Mouse (Mus musculus) forebrain, embryonic 11.5 days (tissue): Measurements from ENCODE around the gene Tlcd2. TPM values are rescaled to one million over a fixed set of nuclear protein-coding genes. Genes with fewer than 3 reads are reported as not detected.

Experiments used
- ATAC-seq: fragments of 200-750 bp; cut with Nextera tagmentation; replicated peaks from 2 replicates; pipeline ENCODE4 v1.8.0; 2017; ENCODE audit warnings: moderate TSS enrichment; ENCODE audit not compliant: low FRiP score
- DNase-seq: peaks from one replicate; pipeline ENCODE4 v3.0.0-alpha.2; 2017; ENCODE audit warnings: low spot score
- H3K27ac ChIP-seq: fragments of 300-500 bp; sonication (generic); 2 replicates; pipeline ENCODE4 v1.5.1; 2014; ENCODE audit warnings: low read depth, low read length
- H3K27me3 ChIP-seq: fragments of 300-500 bp; sonication (generic); 2 replicates; pipeline ENCODE4 v1.6.1; 2014; ENCODE audit warnings: mild to moderate bottlenecking, low read length, mixed read lengths; ENCODE audit not compliant: control insufficient read depth, insufficient read depth
- H3K36me3 ChIP-seq: fragments of 300-500 bp; sonication (generic); 2 replicates; pipeline ENCODE4 v1.6.1; 2014; ENCODE audit warnings: mild to moderate bottlenecking, low read length, moderate library complexity, mixed read lengths; ENCODE audit not compliant: control insufficient read depth, insufficient read depth
- H3K4me1 ChIP-seq: fragments of 300-500 bp; sonication (generic); replicated peaks from 2 replicates; pipeline ENCODE4 v1.6.1; 2014; ENCODE audit warnings: low read length, mixed read lengths; ENCODE audit not compliant: control insufficient read depth, insufficient read depth
- H3K4me2 ChIP-seq: fragments of 300-500 bp; sonication (generic); 2 replicates; pipeline ENCODE4 v1.6.1; 2014; ENCODE audit warnings: low read depth, mild to moderate bottlenecking, low read length, moderate library complexity, mixed read lengths; ENCODE audit not compliant: severe bottlenecking
- H3K4me3 ChIP-seq: fragments of 300-500 bp; sonication (generic); 2 replicates; pipeline ENCODE4 v1.5.1; 2014; ENCODE audit warnings: low read depth, low read length
- H3K9ac ChIP-seq: fragments of 300-500 bp; sonication (generic); 2 replicates; pipeline ENCODE4 v1.6.1; 2014; ENCODE audit warnings: low read length
- H3K9me3 ChIP-seq: fragments of 300-500 bp; sonication (generic); 2 replicates; pipeline ENCODE4 v1.6.1; 2016; ENCODE audit warnings: low read length, mixed read lengths; ENCODE audit not compliant: control insufficient read depth
- WGBS: fragments of 180-500 bp; shearing (Covaris S2); extraction: QIAGEN DNeasy Blood & Tissue Kit; methylation state at CpG from one replicate; pipeline ENCODE4 v1.1.7; 2014; 5-methylcytosine and 5-hydroxymethylcytosine counted together
- polyA plus RNA-seq: library from polyadenylated mRNA; unstranded; fragments of >200 nt; fragmentation: Nextera tagmentation; extraction: Ambion mirVana; gene quantifications from 2 replicates; pipeline ENCODE4 v1.2.1, GENCODE M21; 2014

The Tlcd2 gene
- polyA plus RNA-seq, 1 experiment from 2014 or later, result 9.5 TPM

DNA sequence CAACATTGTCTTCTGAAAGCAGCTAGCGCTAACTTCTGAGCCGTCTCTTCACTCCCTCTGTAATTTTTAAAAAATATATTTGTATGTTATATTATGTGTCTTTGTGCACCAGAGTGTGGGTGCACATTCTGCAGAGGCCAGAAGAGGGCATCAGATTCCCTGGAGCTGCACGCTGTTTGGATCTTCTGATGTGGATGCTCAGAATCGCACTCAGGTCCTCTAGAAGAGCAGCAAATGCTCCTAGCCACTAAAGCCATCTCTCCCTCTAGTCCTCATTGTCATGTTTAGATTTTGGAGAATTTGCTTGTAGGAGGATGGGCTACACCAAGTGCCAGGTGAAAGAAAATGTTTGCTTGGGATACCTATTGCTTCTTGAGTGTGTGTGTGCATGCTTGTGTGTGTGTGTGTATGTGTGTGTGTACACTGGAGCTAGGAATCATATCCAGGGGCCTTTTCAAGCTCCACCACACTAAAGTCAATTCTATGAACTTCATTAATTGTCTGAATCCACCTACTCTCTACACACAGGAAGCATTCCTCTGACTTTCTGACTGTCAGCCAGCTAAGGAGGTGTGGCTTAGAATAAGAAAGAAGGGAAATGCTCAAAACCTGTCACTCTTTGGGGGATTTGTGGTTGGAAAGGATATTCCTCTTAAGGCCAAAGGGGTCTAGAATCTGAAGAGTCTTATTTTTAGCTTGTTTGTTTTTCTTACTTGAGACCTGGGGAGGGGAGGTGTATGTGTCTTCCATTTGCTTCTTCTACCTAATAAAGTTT, 5.4 kb downstream of the Tlcd2 start:
- no peak overlapping the region for H3K27ac ChIP-seq
- no peaks in the 10 kb centered on the region for H3K27me3 ChIP-seq
- no peaks in the 10 kb centered on the region for H3K9me3 ChIP-seq
- H3K4me3 ChIP-seq, result no peak overlapping the region
- peaks cover 14% of the 10 kb centered on the region for H3K4me1 ChIP-seq
- DNase-seq (no peak), ATAC-seq (no peak)
- no peak overlapping the region for H3K9ac ChIP-seq
- over 99% methylated on average over 4 of the region's 4 CpGs for WGBS
- H3K4me2 ChIP-seq, result no peak overlapping the region
- H3K36me3 ChIP-seq, result no peaks in the 10 kb centered on the region

DNA sequence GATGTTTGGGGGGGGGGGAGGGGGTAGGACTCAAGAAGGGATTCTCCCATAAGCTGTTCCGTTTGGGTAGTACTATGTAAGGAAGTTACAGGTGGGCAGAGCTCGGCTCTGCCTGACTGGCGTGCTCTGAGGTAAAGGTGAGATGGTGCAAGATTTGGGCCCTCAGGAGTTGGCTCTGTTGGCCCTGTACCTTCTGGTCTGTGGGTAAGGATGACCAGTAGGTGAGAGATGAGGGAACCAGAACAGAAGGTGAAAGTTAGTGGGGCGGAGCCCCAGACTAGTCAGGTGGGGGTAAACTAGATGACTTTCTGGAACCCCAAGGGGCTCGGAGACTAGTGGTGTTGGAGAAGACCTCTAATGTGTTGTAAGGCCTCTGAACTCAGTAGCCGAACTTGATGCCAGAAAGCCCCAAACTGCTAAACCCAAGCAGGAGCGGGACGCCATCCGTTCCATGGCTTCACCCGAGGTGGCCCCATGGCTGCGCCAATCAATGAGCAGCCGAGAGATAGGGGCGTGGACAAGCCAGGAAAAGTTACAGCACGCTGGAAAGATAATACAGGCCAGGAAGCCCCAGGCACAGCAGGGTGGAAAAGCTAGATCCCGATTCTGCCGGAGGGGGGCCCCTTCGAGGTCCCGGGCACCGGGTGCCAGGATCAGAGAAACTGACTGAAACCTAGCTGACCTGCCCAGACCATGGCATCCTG, 6.1 kb downstream of the Tlcd2 start:
- peak overlapping the region; percentile 65 for H3K4me2 ChIP-seq
- DNase-seq (peak; percentile 64), ATAC-seq (peak; percentile 51; the same call in 1 of the 2 replicates)
- peak overlapping the region; percentile 55 for H3K9ac ChIP-seq
- H3K4me1 ChIP-seq, result peaks cover 7% of the 10 kb centered on the region; the same call in 1 of the 2 replicates
- H3K36me3 ChIP-seq, result no peaks in the 10 kb centered on the region
- H3K27me3 ChIP-seq, result no peaks in the 10 kb centered on the region
- no peaks in the 10 kb centered on the region for H3K9me3 ChIP-seq
- peak overlapping the region; percentile 25 for H3K4me3 ChIP-seq
- WGBS, result 19% methylated on average over 19 of the region's 19 CpGs
- no peak overlapping the region for H3K27ac ChIP-seq

DNA sequence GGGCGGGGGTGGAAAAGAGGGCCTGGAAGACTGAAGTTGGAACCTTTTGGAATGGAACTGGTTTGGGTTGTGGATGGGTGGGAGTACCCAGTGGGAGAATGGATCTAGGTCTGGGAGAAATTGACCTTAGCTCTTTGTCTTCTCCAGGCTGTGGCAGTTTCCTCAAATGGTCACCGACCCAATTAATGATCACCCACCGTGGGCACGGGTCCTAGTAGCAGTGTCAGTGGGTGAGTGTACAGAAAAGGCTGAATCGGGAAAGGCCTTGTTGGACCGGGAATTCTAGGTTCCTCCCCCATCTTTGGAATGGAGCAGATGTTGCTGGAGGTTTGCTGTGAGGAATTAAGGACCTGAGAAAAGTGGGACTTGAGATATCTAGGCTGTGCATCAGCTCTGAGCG, 6.9 kb downstream of the Tlcd2 start:
- no peak overlapping the region for H3K27ac ChIP-seq

DNA sequence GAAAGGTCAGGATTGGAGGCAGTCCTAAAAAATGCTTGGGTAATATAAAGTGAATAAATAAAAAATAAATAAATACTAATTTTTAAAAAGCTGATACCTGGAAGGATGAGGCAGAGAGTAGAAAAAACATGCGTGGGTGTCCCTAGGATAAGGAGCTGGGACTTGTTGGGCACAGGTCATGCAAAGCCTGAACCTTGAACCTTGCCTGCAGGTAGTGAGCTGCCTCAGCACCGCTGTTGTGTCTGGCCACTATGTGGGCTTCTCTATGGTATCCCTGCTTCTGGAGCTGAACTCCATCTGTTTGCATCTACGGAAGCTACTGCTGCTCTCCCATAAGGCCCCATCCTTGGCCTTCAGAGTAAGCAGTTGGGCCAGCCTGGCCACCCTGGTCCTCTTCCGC, 7.7 kb downstream of the Tlcd2 start:
- no peaks in the 10 kb centered on the region for H3K36me3 ChIP-seq
- 0 out of 2 replicates have a peak, but pooled peaks cover 2% of the 10 kb centered on the region for H3K4me1 ChIP-seq
- H3K4me3 ChIP-seq, result no peak overlapping the region
- WGBS, result 89% methylated on average over 4 of the region's 4 CpGs
- no peak for DNase-seq
- H3K9ac ChIP-seq, result no peak overlapping the region
- no peaks in the 10 kb centered on the region for H3K27me3 ChIP-seq
- H3K9me3 ChIP-seq, result no peaks in the 10 kb centered on the region
- H3K27ac ChIP-seq, result no peak overlapping the region
- no peak overlapping the region for H3K4me2 ChIP-seq
- no peak for ATAC-seq

More for the DNA sequence above, 6.9 kb downstream of the Tlcd2 start:
- no peak for ATAC-seq
- Histone ChIP-seq H3K36me3 (no peaks in the 10 kb centered on the region), H3K4me2 (peak overlapping the region; percentile 65), H3K9me3 (no peaks in the 10 kb centered on the region), H3K4me3 (peak overlapping the region; percentile 25), H3K9ac (peak overlapping the region; percentile 55; the same call in 1 of the 2 replicates), H3K27me3 (no peaks in the 10 kb centered on the region), H3K4me1 (0 out of 2 replicates have a peak, but pooled peaks cover 2% of the 10 kb centered on the region)
- 60% methylated on average over 7 of the region's 7 CpGs for WGBS
- no peak for DNase-seq

DNA sequence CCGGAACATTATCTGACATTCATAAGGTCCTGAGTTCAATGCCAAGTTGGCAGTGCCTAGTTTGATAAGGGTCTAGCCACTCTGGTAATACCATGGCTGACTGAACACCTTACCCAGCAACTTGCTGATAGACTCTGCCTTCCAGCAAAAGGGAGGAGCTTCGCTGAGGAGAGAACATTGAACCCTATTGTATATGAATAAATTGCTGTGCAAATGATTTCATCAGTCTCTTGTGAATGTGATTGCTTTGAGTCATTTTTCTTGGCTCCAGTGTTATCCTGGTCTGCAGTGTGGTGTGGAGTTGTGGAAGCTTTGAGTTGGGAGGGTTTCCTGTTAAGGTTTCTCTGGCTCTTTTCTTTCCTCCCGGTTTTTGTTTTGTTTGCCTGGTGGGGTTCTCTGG, 9.2 kb downstream of the Tlcd2 start:
- Histone ChIP-seq H3K4me3 (no peak overlapping the region), H3K36me3 (no peaks in the 10 kb centered on the region), H3K9ac (no peak overlapping the region), H3K4me1 (0 out of 2 replicates have a peak, but pooled peaks cover 2% of the 10 kb centered on the region), H3K9me3 (no peaks in the 10 kb centered on the region), H3K4me2 (no peak overlapping the region), H3K27ac (no peak overlapping the region), H3K27me3 (no peaks in the 10 kb centered on the region)
- no peak for ATAC-seq
- no peak for DNase-seq
- WGBS, result 87% methylated on average over 3 of the region's 3 CpGs

DNA sequence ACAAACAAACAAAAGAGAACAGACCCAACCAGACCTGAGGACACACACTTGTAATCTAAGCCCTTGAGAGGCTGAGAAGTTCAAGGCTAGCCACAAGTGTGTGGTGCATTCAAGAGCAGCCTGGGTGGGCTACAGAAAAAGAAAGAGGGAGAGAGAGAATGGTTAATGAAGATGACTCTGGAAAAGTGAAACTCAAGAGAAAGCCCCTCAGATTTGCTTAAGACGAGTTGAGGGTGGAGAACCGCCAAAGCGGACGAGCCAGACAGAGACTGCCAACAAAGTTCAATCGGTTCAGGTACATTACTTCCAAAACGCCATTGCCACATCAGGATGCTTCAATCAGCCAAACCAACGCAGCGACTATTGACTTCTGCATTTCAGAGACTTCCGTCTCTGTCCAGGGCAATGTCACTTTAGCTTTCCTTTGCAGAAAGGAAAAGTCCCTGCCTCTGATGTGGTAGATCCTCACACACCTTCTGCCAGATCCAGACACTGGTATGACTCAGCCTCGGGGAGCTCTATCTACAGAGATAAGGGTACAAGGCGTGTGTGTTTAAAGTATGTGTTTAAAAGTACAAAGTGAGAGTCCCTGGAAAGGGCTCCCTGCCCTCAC, 11.1 kb downstream of the Tlcd2 start:
- 0 out of 2 replicates have a peak, but pooled peaks cover 2% of the 10 kb centered on the region for H3K4me1 ChIP-seq
- H3K4me3 ChIP-seq, result no peak overlapping the region
- no peaks in the 10 kb centered on the region for H3K27me3 ChIP-seq
- no peak overlapping the region for H3K9ac ChIP-seq
- H3K4me2 ChIP-seq, result no peak overlapping the region
- H3K9me3 ChIP-seq, result no peaks in the 10 kb centered on the region
- no peak overlapping the region for H3K27ac ChIP-seq
- ATAC-seq (no peak), DNase-seq (no peak)
- no peaks in the 10 kb centered on the region for H3K36me3 ChIP-seq
- 88% methylated on average over 11 of the region's 11 CpGs for WGBS

DNA sequence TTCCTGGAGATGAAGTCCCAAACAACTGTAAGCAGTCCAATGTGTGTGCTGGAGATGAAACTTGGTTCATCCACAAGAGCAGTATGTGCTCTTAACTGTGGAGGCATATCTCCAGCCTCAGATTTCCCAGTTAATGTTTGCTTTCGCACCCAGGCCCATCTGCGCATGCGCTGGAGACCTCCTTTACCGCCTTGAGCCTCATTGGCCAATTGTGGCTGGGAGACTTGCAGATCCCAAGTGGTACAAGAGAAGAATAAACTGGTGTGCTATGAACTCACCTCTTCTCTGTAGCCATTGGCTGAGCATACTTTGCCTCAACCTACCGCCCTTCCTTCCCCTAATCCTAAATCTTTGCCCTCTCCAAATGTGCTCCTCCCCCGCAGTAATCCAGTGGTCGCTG, 11.9 kb downstream of the Tlcd2 start:
- 0 out of 2 replicates have a peak, but pooled peaks cover under 1% of the 10 kb centered on the region for H3K4me1 ChIP-seq
- no peak for DNase-seq
- H3K9me3 ChIP-seq, result no peaks in the 10 kb centered on the region
- H3K4me3 ChIP-seq, result no peak overlapping the region
- no peak overlapping the region for H3K9ac ChIP-seq
- H3K36me3 ChIP-seq, result no peaks in the 10 kb centered on the region
- no peaks in the 10 kb centered on the region for H3K27me3 ChIP-seq
- H3K4me2 ChIP-seq, result no peak overlapping the region
- no peak overlapping the region for H3K27ac ChIP-seq
- 70% methylated on average over 7 of the region's 7 CpGs for WGBS
- ATAC-seq, result no peak

DNA sequence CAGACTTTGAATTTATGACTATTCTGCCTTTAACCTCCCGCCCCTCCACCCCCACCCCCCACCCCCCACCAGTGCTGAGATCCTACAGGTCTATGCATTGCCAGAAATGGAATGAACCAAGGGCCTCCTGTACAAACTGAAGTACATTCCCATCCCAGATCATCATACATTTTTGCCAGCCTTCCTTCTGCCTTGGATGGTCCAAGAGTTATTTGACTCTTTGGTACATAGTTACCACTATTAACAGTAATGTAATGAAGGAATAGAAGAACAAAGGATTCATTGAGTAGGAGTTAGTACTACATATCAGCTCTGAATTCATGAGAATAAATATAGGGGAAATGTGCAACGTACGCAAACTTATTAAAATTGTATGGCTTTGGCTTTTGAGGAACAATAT, 24.7 kb downstream of the Tlcd2 start:
- H3K9ac ChIP-seq, result no peak overlapping the region
- peak overlapping the region; percentile 15; the same call in 1 of the 2 replicates for H3K4me2 ChIP-seq
- no peak for DNase-seq
- no peak overlapping the region for H3K27ac ChIP-seq
- no peaks in the 10 kb centered on the region for H3K9me3 ChIP-seq
- peaks cover 5% of the 10 kb centered on the region for H3K4me1 ChIP-seq
- peaks cover 13% of the 10 kb centered on the region; the same call in 1 of the 2 replicates for H3K36me3 ChIP-seq
- H3K27me3 ChIP-seq, result no peaks in the 10 kb centered on the region
- 24% methylated on average over 3 of the region's 3 CpGs for WGBS
- peak overlapping the region; percentile 100; the same call in 1 of the 2 replicates for H3K4me3 ChIP-seq
- ATAC-seq, result peak; percentile 29
